Mouse (Mus musculus) left cerebral cortex, adult 18-20 months (tissue): ENCODE measurements at regions not wholly inside any gene's neighbourhood (a gene's known extent, or its start where the extent isn't known, plus 50 kb on each side); places are given as distances from the start of the nearest gene placed in this dataset.
A peak's percentile ranks its signal among the peaks of the same experiment; 100 is the strongest.

Source experiments
- DNase-seq, 2 experiments: peaks; one replicate each; pipeline ENCODE4 v3.0.0; 2021 to 2022; ENCODE audit warnings: low spot score in 2 of 2, mixed read lengths in 1 of 2

DNA sequence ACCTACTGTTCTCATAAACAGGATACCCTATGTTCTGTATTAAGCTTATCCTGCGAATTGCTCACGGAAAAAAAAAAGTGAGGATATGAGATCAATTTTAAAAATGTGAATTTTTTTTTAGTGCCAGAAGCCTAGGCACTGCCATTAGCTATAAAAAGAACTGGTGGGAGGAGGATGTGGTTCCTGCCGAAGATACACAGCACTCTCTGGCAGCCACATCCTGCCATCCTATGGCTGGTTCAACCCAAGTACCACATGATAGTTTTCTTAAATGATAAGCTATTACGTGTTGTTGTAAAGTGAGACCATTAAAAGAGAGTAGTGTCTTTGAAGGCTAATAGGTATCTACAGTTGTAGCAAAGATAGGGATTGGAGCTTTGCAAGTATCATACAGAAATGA lies 58.2 kb upstream of the Ppp3ca start:
- DNase-seq = no peak

DNA sequence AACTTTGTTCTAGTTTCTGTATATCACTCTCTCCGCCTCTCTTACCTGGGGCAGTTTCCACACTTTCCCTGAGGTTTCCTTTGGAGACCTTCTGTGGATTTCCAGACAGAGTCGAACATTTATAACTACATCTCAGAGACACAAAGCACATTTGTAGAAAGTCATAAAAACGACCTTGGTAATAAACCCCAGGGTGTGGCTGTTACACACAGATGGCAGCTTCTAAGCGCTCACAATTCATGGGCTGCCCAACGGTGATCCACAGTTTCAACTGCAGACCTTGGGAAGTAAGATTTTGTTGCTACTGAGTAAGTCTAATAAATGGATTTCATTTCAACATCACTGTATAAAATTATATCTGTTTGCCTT lies 59.4 kb upstream of the Ppp3ca start:
- DNase-seq = no peak

DNA sequence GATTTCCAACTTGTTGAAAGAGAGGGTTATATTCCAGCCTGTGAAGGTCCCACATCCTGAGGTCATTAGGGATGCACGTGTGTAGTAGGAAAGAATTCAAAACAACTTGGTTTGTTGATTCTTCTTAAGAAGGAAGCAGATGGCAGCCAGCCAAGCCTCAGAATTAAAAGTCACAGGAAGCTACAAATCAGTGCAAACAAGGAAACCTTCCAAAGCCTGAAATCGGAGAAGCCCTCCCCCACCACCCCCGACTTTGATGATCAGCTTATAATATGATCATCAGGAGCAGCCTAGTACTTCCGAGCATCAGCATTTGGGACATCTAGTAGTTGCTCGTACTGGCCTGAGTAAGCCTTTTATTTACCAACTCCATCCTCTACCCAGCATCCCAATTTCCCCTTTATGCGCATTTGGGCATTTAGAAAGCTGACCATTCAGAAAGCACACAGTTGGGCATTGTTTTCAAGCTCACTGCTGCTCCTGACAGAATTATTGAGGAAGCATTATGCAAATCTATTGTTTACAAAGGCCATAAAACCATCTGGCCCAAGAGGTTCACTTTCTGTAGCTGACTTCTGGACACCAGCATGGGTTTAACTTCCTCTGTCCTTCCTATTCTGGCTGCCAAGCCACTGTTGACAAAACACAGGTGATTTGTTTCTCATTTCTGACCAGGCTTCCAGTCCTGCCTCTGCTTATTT lies 59.9 kb upstream of the Ppp3ca start:
- no peak for DNase-seq

DNA sequence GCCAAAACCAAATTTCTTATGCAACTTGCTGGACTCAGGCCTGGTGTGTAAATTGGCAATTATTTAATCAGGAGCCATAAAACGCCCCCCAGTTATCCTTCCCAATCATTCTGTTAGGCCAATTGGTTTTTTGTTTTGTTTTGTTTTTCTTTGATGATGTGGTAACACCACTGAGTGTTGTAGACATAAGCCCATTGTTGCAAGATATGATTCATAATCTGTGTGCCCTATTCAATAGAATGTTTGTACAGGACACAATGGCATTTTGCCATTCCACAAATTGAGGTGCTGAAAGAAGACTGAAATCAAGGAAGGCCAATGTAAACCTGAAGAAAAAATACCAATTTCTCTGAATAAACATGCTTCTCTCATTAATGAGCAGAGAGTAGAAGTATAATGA lies 68.2 kb upstream of the Ppp3ca start:
- DNase-seq = no peak

DNA sequence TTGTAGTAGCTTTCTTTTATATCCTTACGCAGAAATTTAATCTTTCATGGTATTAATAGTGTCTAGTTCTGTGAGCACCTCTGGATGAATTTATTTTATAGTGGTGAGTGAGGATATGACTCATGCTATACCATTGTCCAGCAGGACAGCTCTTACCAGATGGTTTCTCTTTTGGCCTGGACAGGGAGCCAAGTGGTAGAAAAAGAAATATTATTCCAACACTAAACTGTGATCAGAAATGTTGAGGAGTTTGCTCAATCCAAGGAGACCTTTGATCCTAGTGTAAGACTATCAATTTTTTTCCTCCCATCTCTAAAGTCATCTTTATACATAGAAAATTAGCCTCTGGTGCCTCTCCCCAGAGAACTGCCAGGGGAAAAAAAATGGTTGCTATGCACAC lies 86.0 kb upstream of the Ppp3ca start:
- DNase-seq = no peak

DNA sequence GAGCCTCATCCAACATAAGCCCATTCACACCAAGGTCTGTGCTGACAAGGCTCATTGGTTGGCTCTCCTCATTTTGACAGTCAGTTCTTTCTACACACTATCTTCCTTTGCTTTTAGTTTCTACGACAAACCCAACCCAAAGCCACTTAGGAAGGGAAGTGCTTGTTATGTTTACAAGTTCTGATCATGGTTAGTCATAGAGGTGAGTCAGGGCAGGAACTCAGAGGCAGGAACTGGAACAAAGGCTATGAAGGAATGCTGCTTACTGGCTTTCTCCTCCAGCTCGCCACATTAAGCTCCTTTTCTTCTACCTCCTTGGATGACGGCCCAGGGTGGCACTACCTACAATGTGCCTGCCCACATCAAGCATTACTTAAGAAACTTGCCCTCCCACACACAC lies 91.9 kb upstream of the Ppp3ca start:
- peak in 1 of 2 experiments; percentile 4 for DNase-seq

DNA sequence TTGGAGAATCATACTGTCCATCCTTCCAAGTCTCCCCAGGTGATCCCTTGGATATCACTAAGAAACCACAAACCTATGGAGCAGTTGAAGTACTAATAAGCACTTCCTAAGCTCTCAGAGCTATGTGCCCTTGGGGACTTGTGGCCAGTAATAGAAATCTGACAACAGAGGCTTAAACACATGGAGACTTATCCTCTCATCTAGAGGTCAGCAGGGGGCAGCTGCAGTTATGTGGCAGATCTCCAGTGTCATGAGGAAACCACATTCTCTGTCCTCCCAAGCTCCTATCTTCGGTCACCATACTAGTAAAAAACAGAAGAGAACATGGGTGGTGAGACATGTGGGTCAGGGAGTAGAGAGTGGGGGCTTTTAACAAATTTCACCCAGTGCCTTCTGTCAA lies 99.4 kb upstream of the Ppp3ca start:
- DNase-seq = no peak

DNA sequence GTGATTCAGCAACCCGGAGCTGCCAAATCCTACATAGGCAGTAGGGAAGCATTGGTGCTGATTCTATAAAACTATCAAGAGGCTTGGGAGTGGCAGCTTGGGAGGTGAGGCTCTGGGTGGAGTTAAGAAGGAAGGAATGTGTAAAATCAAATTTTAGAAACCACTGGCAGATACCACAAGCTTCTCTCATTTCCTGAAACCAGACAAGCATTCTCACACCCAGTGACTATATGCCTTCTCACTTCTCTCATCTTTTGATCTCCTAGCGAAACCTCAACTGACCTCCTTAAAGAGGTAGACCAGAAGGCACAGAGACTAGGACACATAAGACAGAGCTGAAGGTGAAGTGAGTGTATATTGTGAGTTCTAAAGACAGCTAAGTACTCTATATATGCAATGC lies 113.4 kb upstream of the Ppp3ca start:
- no peak for DNase-seq

DNA sequence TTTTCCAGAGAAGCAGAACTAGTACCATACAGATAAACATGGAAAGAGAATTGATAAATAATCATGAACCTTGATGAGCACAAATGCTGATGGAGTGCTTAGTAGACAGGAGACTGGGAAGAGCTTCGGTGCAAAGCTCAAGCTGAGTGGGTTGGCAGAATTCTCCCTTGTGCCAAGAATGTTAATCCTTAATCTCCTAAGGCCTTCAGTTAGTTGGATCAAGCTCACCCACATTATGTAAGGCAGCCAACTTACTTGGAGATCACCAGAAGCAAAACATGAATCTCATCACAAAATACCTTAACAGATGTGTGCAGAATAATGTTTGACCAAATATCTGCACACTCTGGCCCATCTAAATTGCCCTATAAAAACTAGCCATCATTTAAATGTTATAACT lies 120.5 kb upstream of the Ppp3ca start:
- DNase-seq = no peak

DNA sequence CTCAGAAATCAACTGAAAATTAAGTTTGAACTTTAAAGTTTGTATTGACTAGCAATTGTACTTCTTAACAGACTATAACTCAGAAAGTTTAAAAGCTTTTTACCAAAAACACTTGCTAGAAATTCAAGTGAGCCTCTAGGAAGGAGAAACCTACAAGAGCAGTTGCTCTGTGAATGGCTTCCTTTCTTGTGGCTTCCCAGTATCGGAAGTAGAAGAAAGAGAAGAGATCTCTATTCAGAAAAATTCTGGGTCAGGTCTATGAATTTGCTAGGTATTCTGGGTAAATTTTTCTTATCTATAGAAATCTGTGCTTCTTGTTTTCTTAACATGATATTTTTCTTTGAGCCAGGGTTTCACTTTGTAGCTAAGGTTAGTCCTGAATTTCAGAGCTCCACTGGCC lies 138.3 kb upstream of the Ppp3ca start:
- DNase-seq = no peak

DNA sequence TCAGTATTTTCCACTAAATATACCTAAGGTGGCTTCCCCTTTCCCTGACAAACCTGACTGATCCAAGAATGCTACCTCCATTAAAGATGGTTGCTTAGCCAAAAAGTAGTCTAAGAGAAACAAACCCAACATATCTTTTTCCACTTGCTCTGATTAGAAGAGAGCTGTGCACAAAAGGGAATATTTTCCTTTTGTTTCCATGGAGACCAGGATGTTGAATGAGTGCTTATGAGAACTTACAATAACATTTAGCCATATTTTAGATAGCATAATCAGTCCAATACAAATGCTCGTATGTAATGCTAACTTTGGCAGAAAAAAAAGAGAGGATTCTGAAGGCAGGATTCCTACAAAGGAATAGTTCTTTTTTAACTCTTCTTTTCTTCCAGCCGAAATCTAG lies 161.3 kb upstream of the Ppp3ca start:
- DNase-seq = no peak

DNA sequence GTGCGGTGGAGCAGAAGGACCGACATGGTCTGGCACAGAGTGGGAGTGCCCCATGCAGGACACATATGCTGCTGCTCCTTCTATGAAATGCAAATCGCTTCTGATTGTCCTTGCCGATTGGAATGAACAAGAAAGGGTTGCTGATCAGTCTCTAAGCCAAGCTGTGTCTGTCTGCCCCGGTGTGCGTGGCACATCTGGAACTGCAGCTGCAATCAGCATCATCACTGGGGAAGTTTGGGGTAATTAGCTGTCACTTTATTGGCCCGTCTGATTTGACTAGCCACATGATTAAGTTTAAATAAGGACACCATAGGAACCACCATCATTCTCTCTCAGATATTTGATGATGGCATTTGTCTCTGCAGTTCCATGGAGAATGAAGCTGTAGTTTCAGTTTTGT lies 162.9 kb upstream of the Ppp3ca start:
- DNase-seq = no peak

DNA sequence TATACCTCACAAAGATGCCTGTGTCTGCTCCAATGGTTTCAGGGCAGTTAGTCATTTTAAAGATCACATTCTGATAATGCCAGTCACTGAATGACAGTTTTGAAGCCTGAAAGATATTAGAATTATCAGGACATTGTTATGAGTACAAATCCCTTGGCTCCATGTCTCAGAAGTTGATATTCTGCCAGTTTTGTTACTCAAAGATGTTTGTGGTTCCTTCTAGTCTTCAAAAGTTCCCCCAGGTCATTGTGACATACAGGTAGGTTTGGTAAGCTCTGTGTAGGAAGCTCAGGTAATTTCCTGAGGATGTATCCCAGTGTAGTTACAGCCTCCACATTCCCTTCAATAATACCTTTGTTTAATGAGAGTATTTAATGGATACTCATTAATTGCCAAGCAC lies 169.0 kb upstream of the Bank1 start:
- no peak for DNase-seq

DNA sequence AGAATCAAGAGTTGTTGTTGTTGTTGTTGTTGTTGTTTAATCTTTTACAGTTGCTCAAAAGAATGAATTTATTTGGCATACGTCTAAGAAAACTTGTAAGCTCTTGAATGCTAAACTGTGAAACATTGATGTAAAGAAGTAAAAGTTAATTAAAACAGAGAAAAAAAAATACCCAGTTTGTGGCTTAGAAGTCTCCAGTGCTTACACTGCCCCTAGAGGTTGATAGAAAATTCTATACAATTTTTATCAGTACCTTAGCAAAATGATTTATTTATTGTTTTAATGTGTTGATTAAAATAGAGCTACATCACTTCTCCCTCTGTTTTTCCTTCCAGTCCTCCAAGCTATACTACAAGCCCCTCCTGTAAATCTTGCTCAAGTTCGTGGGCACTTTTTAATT lies 165.8 kb upstream of the Bank1 start:
- DNase-seq = no peak

DNA sequence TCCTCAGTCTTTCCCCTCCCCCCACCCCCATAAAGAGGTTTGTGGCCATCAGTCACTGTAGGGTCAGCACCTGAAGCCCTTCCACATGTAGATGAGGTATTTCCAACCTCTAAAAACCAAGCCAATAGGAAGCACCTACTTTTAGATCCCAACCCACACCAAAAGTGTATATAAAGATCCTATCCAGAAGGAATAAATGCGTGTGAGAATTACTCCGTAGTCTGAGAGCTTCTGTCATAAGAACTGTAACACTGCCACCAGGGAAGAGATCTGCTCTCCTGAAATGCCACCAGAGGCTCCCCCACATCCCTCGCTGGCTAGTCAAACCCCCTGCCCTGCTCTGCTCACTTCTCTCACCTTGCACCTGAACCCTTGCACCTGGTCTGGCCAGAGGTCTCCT lies 145.8 kb upstream of the Bank1 start:
- no peak for DNase-seq

DNA sequence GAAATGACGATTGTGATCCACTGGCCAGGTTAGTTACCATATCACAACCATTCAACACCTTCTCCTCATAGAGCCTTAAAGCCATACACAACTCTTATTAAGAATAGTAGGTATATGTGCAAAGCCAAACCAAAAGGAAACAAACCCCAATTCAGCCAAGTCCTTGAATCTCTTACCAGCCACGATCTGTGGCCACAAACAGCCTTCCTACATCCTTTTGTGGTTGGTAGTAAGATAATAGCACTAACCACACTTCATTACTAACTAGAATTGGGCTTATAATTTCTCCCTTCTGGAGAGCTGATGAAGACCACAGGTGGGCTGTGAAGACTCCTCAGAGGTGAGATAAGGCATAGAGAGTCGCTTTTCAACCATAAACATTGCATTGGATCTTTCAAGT lies 136.9 kb upstream of the Bank1 start:
- DNase-seq = no peak

DNA sequence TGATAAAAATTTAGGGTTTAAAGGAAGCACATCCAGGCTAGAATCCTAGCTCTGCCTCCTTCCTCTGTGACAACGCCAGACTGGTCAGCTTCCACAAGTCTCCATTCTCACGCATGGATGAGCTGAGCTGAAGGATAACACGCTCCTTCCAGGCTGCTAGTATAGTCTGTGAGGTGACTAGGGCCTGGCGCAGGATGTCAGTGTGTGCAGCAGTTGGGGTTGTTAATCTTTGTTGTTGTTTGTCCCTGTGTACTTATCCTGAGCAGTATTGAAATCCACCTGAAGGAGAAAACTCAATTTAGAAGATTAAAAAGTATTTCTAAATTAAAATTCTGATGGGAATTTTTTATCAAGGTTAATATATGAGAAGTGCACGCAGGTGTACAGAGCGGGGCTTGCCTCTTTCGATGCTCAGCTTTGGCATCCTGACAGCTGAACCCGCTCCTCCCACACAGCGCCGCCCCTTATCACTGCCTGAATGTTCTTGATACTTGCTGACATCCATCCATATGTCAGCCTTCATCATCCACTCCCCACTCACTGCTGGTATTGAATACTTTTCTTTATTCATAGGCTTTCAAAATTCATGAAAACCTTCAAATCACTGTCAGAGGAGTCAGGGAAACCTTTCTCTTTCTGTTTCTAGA lies 130.7 kb upstream of the Bank1 start:
- DNase-seq = no peak

DNA sequence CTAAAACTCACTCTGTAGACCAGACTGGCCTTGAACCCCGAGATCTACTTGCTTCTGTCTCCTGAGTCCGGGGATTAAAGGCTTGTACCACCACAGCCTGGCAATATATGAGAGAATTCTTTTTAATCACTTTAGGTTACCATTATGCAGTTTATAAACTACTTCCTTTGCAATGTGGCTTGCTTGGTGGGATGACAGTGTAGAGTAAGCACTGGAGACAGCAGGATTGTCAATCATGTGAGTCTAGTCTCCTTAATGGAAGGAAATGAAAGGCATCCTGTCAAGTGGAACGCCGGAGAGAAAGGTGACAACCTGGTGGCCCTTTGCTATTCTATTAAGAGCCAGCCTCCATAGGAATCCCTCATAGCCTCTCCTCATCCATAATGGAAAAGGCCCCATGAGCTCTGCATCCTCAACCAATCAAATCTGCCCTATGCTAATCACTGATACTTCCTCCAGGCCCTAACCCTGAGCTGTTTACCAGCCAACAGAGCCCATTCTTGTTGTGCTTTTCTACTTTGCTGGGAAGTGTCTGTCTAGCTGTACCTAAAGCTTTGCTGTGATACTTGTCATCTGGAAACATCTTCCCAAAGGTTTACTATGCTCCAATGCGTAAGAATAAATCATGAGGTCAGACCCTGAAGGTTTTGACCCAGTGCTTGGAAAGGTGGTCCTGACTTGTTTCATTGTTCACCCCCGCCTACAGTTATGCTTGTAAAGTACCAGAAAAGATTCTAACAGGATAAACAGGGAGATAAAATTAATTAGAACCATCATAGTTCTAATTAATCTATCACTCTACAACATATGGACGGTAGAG lies 130.0 kb upstream of the Bank1 start:
- DNase-seq = no peak

DNA sequence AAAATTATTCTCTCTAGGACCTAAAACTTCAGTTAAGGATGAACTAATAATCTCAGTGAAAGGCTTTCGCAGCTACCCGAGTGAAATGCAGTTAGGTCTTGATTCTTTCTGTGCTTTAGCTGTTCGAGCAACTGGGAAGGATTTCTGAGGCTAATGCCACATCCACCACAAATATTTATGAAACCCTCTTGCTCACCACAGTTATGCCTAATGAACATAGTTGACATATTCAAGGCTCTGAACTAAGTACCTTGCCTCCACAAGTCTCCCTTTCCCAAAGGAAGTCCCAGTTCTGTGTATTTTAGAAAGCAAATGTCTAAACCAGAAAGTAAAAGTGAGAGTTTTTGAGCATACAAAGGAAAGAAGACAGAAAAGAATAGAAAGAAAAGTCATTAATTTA lies 129.1 kb upstream of the Bank1 start:
- DNase-seq = no peak

DNA sequence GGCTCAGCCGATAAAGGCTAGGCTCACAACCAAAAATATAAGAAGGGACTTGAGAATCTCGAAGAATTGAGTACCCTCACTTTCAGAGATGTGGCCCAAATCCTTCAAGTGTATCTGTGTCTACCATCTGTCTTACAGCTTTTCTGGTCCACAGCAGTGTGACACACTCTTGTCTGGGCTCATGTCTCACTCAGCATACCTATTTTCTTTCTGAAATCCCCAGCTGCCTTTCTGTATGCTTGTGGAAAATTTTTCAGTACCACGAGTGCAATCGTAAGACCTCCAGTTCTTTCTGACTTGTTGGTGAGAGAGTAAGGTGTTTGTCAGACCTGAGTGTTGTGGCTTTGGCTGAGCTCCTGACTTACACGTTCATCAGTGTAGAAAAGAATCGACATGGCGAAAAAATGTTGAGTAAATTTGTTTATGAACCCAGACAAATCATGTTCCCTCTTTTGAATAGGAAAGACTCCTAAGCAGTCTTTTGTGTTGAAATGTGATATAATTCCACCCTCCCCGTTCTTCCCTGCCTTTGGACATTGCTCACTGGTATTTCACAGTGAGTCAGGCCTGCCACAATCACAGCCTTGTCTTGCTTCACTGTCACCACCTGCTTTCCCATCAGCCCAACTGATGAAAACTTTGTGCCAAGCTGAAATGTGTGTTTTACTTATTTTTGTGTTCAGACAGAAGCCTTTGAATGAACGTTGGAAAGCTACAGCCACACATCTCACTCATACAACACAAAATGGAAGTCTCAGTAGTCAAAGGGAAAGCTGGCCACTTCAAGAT lies 125.3 kb upstream of the Bank1 start:
- peak; percentile 14 to 24 for DNase-seq

DNA sequence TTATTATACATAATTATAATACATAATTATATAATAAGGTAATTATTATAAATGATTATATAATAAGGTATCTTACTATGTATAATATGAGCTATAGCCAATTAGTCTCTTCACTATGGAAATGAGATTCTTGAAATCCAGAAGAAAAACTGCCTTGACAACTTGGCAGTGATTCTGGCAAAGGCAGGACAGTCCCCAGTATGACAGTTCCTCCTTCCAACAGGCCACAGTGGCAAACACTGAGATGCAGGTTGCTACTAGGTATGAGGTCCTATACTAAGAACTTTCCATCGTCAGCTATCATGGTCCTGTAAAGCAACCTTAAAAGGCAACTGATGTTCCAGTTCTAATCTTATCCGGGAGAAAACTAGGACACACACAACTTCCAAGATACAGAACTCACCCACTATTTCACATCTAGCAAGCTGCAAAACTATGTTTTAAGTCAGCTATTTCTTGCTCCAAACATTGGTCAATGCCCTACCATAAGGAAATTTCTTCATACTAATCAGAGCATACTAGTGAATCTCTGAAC lies 124.6 kb upstream of the Bank1 start:
- DNase-seq = peak in 1 of 2 experiments; percentile 14
